Mouse (Mus musculus): ENCODE data around the gene Trim58. TPM values are rescaled to one million over a fixed set of nuclear protein-coding genes. Genes with fewer than 3 reads are reported as not detected.

Trim58 gene
- polyA plus RNA-seq (2012; rRNA removed) = 0.11 and 0.27 TPM in 2 replicates

GRCm38 (mm10) chr11:58640272-58640867, at the start of gene Trim58:
TSS of gene Trim58 (plus strand) at chr11:58640465.

GRCm38 (mm10) chr11:58594814-58595213, 45.5 kb upstream of the Trim58 start, which contains the start of gene Olfr324:
TSS of gene Olfr324 (plus strand) at chr11:58595114.

GRCm38 (mm10) chr11:58615975-58616374, 24.3 kb upstream of the Trim58 start, which contains the start of gene 2210407C18Rik:
TSS of gene 2210407C18Rik (minus strand) at chr11:58616075.

GRCm38 (mm10) chr11:58630401-58630800, 9.9 kb upstream of the Trim58 start, which contains the start of gene Olfr323:
TSS of gene Olfr323 (minus strand) at chr11:58630501.

GRCm38 (mm10) chr11:58658596-58658995, 18.3 kb downstream of the Trim58 start, which contains the start of gene Olfr322:
TSS of gene Olfr322 (plus strand) at chr11:58658782.

GRCm38 (mm10) chr11:58680799-58681198, 40.5 kb downstream of the Trim58 start, which contains the start of gene Olfr320:
TSS of gene Olfr320 (plus strand) at chr11:58681099.

GRCm38 (mm10) chr11:58698862-58699261, 58.6 kb downstream of the Trim58 start, which contains the start of gene Olfr319:
TSS of gene Olfr319 (plus strand) at chr11:58699162.

Other genes with a start within 250 kb of the Trim58 start
- not detected in 2 replicates for gene 1810065E05Rik, start 219.4 kb upstream of the Trim58 start, polyA plus RNA-seq (2012; rRNA removed)
- gene Gm12253, start 207.9 kb upstream of the Trim58 start, polyA plus RNA-seq (2012; rRNA removed) = not detected in 2 replicates
- gene Lypd9, start 187.5 kb upstream of the Trim58 start, polyA plus RNA-seq (2012; rRNA removed) = not detected in 2 replicates
- not detected in 2 replicates for gene Olfr30, start 178.2 kb upstream of the Trim58 start, polyA plus RNA-seq (2012; rRNA removed)
- gene Olfr332, start 147.9 kb upstream of the Trim58 start, polyA plus RNA-seq (2012; rRNA removed) = not detected in 2 replicates
- gene Olfr331, start 137.9 kb upstream of the Trim58 start, polyA plus RNA-seq (2012; rRNA removed) = not detected in 2 replicates
- not detected in 2 replicates for gene Olfr330, start 105.6 kb upstream of the Trim58 start, polyA plus RNA-seq (2012; rRNA removed)
- not detected in 2 replicates for gene Olfr329-ps, start 94.0 kb upstream of the Trim58 start, polyA plus RNA-seq (2012; rRNA removed)
- not detected in 2 replicates for gene Olfr328, start 84.8 kb upstream of the Trim58 start, polyA plus RNA-seq (2012; rRNA removed)
- not detected in 2 replicates for gene Olfr224, start 69.9 kb upstream of the Trim58 start, polyA plus RNA-seq (2012; rRNA removed)
- gene Olfr325, start 62.7 kb upstream of the Trim58 start, polyA plus RNA-seq (2012; rRNA removed) = not detected in 2 replicates
- not detected in 2 replicates for gene Olfr324, start 45.4 kb upstream of the Trim58 start, polyA plus RNA-seq (2012; rRNA removed)
- gene 2210407C18Rik, start 24.4 kb upstream of the Trim58 start, polyA plus RNA-seq (2012; rRNA removed) = 116 and 121 TPM in 2 replicates
- gene Olfr323, start 10.0 kb upstream of the Trim58 start, polyA plus RNA-seq (2012; rRNA removed) = 0.03 TPM in 1 of 2 replicates, not detected in the other
- not detected in 2 replicates for gene Olfr322, start 18.3 kb downstream of the Trim58 start, polyA plus RNA-seq (2012; rRNA removed)
- not detected in 2 replicates for gene Olfr320, start 40.6 kb downstream of the Trim58 start, polyA plus RNA-seq (2012; rRNA removed)
- gene Olfr319, start 58.7 kb downstream of the Trim58 start, polyA plus RNA-seq (2012; rRNA removed) = not detected in 2 replicates
- gene Olfr318, start 83.5 kb downstream of the Trim58 start, polyA plus RNA-seq (2012; rRNA removed) = not detected in 2 replicates
- gene Olfr317, start 98.7 kb downstream of the Trim58 start, polyA plus RNA-seq (2012; rRNA removed) = not detected in 2 replicates
- gene Olfr316, start 112.3 kb downstream of the Trim58 start, polyA plus RNA-seq (2012; rRNA removed) = not detected in 2 replicates
- not detected in 2 replicates for gene Olfr315, start 132.7 kb downstream of the Trim58 start, polyA plus RNA-seq (2012; rRNA removed)
- gene Olfr314, start 142.5 kb downstream of the Trim58 start, polyA plus RNA-seq (2012; rRNA removed) = not detected in 2 replicates
- gene Fam183b, start 161.5 kb downstream of the Trim58 start, polyA plus RNA-seq (2012; rRNA removed) = 0.26 and 0.61 TPM in 2 replicates
- gene Olfr313, start 174.5 kb downstream of the Trim58 start, polyA plus RNA-seq (2012; rRNA removed) = not detected in 2 replicates
- gene Olfr312, start 188.8 kb downstream of the Trim58 start, polyA plus RNA-seq (2012; rRNA removed) = not detected in 2 replicates
- gene Olfr311, start 198.8 kb downstream of the Trim58 start, polyA plus RNA-seq (2012; rRNA removed) = not detected in 2 replicates
- gene Gm12258, start 206.7 kb downstream of the Trim58 start, polyA plus RNA-seq (2012; rRNA removed) = 0.38 and 0.61 TPM in 2 replicates
- 1.1 and 1.4 TPM in 2 replicates for gene 2810021J22Rik, start 226.8 kb downstream of the Trim58 start, polyA plus RNA-seq (2012; rRNA removed)